Mouse (Mus musculus): ENCODE results near the gene Ntf3.

GRCm38 (mm10) chr6:126170772-126171171, 4.1 kb upstream of the Ntf3 start:
- TF ChIP-seq GATA1 (IDR thresholded peaks at IDR 0.05; ENCODE audit: borderline replicate concordance, low read length) = no peak
- no peak for TF ChIP-seq FLI1 (IDR thresholded peaks at IDR 0.05; ENCODE audit: low read length)

All from megakaryocyte, embryonic 14.5 days (primary cell).